Mouse (Mus musculus): ENCODE results near the gene Jarid2. TPM values are rescaled to one million over a fixed set of nuclear protein-coding genes. Genes with fewer than 3 reads are reported as not detected.
"Not testable (repeated sequence)": the region's sequence is repeated elsewhere in the genome, so short reads cannot be mapped to it uniquely, and the experiment has no call there.

Gene Jarid2
- polyA plus RNA-seq, 1 experiment = 0.74 TPM

- H3K27me3 ChIP-seq (ENCODE audit: control insufficient read depth) = no peaks in the 10 kb centered on the region
- TF ChIP-seq GATA1 (IDR thresholded peaks at IDR 0.05; ENCODE audit: low read length) (no peak), TAL1 (IDR thresholded peaks at IDR 0.05; ENCODE audit: low read length) (no peak)
- H3K36me3 ChIP-seq (ENCODE audit: control insufficient read depth) = no peaks in the 10 kb centered on the region
- H3K9me3 ChIP-seq (ENCODE audit: control insufficient read depth, low read length) = no peaks in the 10 kb centered on the region
- peaks cover 4% of the 10 kb centered on the region for H3K4me1 ChIP-seq (ENCODE audit: control insufficient read depth)
- H3K4me3 ChIP-seq (replicated peaks) = no peak overlapping the region
These were observed 110.9 kb downstream of the Jarid2 start for GRCm38 (mm10) chr13:44839866-44840835.

DNA sequence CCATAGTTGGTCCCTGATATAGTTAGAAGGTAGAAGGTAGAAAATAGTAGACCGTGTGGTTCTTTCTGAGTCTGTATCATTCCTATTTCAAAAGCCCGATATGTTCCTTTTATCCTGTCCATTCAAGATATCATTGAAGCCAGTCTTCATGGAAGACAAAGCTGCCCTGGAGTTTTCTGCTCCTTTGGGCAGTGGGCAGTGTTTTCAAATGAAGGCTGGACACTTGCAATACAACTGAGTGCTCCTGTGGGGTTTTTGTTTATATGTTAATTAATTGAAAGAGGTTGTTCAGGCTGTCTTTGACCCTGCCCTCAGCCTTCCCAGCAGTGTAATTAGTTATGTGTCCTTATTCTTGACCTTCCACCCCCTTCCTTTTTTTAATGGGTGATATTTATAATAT, 122.2 kb downstream of the Jarid2 start:
- H3K36me3 ChIP-seq (ENCODE audit: control insufficient read depth) = peaks cover 2% of the 10 kb centered on the region; the same call in 1 of the 2 replicates
- no peak overlapping the region for H3K4me3 ChIP-seq (replicated peaks)
- TF ChIP-seq TAL1 (IDR thresholded peaks at IDR 0.05; ENCODE audit: low read length) (no peak), GATA1 (IDR thresholded peaks at IDR 0.05; ENCODE audit: low read length) (no peak)
- H3K9me3 ChIP-seq (ENCODE audit: control insufficient read depth, low read length) = no peaks in the 10 kb centered on the region
- H3K4me1 ChIP-seq (ENCODE audit: control insufficient read depth) = no peaks in the 10 kb centered on the region
- no peaks in the 10 kb centered on the region for H3K27me3 ChIP-seq (ENCODE audit: control insufficient read depth)

GRCm38 (mm10) chr13:44852024-44852423, 122.8 kb downstream of the Jarid2 start:
- H3K27me3 ChIP-seq (ENCODE audit: control insufficient read depth) = no peaks in the 10 kb centered on the region
- no peaks in the 10 kb centered on the region for H3K4me1 ChIP-seq (ENCODE audit: control insufficient read depth)
- H3K4me3 ChIP-seq (replicated peaks) = no peak overlapping the region
- no peaks in the 10 kb centered on the region for H3K9me3 ChIP-seq (ENCODE audit: control insufficient read depth, low read length)
- TF ChIP-seq TAL1 (IDR thresholded peaks at IDR 0.05; ENCODE audit: low read length) (no peak), GATA1 (IDR thresholded peaks at IDR 0.05; ENCODE audit: low read length) (no peak)
- H3K36me3 ChIP-seq (ENCODE audit: control insufficient read depth) = peaks cover 2% of the 10 kb centered on the region; the same call in 1 of the 2 replicates

GRCm38 (mm10) chr13:44865566-44865965, 136.3 kb downstream of the Jarid2 start:
- no peaks in the 10 kb centered on the region for H3K9me3 ChIP-seq (ENCODE audit: control insufficient read depth, low read length)
- TF ChIP-seq TAL1 (IDR thresholded peaks at IDR 0.05; ENCODE audit: low read length) (no peak), GATA1 (IDR thresholded peaks at IDR 0.05; ENCODE audit: low read length) (no peak)

DNA sequence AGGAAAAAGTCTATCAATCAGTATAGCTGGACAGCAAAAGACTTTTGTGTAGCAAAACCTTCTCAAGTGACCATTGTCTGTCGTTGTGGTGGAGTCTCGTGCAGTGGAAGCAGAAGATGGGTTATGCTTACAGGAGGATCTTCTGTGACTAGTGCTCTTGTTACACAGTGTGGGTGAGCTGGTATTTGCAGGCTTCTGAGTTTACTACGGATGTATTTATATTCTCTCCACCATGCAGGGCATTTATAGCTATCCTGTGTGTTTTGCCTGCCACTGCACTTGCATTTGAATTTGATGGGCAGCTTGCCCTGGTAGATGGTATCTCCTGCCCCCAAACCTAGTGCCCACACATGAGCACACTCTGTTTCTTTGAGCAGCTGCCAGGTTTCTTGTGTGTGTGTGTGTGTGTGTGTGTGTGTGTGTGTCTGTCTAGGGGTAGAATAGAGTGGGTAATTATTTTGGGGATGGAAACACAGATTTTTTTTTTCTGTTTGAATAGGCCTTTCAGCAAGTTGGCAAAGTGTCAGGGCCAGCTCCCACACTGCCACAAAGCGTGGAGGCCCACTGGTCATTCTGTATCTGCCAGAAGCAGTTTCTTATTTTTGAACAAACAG, 138.9 kb downstream of the Jarid2 start:
- no peaks in the 10 kb centered on the region for H3K4me1 ChIP-seq (ENCODE audit: control insufficient read depth)
- no peaks in the 10 kb centered on the region for H3K27me3 ChIP-seq (ENCODE audit: control insufficient read depth)
- H3K4me3 ChIP-seq (replicated peaks) = no peak overlapping the region
- no peaks in the 10 kb centered on the region for H3K9me3 ChIP-seq (ENCODE audit: control insufficient read depth, low read length)
- TF ChIP-seq GATA1 (IDR thresholded peaks at IDR 0.05; ENCODE audit: low read length) (no peak), TAL1 (IDR thresholded peaks at IDR 0.05; ENCODE audit: low read length) (no peak)
- no peaks in the 10 kb centered on the region for H3K36me3 ChIP-seq (ENCODE audit: control insufficient read depth)

More at GRCm38 (mm10) chr13:44865566-44865965, 136.3 kb downstream of the Jarid2 start:
- no peaks in the 10 kb centered on the region for H3K4me1 ChIP-seq (ENCODE audit: control insufficient read depth)
- no peaks in the 10 kb centered on the region for H3K36me3 ChIP-seq (ENCODE audit: control insufficient read depth)
- H3K4me3 ChIP-seq (replicated peaks) = no peak overlapping the region
- H3K27me3 ChIP-seq (ENCODE audit: control insufficient read depth) = no peaks in the 10 kb centered on the region

DNA sequence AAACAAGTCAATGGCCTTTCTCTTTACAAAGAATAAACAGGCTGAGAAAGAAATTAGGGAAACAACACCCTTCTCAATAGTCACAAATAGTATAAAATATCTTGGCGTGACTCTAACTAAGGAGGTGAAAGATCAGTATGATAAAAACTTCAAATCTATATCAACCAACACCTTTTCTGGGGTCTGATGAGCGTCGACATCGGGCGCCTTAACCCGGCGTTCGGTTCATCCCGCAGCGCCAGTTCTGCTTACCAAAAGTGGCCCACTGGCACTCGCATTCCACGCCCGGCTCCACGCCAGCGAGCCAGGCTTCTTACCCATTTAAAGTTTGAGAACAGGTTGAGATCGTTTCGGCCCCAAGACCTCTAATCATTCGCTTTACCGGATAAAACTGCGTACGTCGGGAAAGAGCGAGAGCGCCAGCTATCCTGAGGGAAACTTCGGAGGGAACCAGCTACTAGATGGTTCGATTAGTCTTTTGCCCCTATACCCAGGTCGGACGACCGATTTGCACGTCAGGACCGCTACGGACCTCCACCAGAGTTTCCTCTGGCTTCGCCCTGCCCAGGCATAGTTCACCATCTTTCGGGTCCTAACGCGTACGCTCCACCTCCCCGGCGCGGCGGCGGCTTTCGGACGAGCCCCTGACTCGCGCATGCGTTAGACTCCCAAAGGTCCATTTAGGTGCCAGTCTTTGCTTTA, 140.3 kb downstream of the Jarid2 start:
- H3K4me1 ChIP-seq (ENCODE audit: control insufficient read depth); H3K9me3 ChIP-seq (ENCODE audit: control insufficient read depth, low read length); H3K36me3 ChIP-seq (ENCODE audit: control insufficient read depth); H3K4me3 ChIP-seq (replicated peaks); H3K27me3 ChIP-seq (ENCODE audit: control insufficient read depth): not testable (repeated sequence)

- peaks cover 8% of the 10 kb centered on the region for H3K36me3 ChIP-seq (ENCODE audit: control insufficient read depth)
- no peaks in the 10 kb centered on the region for H3K27me3 ChIP-seq (ENCODE audit: control insufficient read depth)
- TF ChIP-seq TAL1 (IDR thresholded peaks at IDR 0.05; ENCODE audit: low read length) (no peak), GATA1 (IDR thresholded peaks at IDR 0.05; ENCODE audit: low read length) (no peak)
- no peak overlapping the region for H3K4me3 ChIP-seq (replicated peaks)
- H3K4me1 ChIP-seq (ENCODE audit: control insufficient read depth) = no peaks in the 10 kb centered on the region
- H3K9me3 ChIP-seq (ENCODE audit: control insufficient read depth, low read length) = no peaks in the 10 kb centered on the region
These were observed 147.5 kb downstream of the Jarid2 start for GRCm38 (mm10) chr13:44876799-44877198.

GRCm38 (mm10) chr13:44881001-44881400, 151.7 kb downstream of the Jarid2 start:
- H3K4me3 ChIP-seq (replicated peaks) = no peak overlapping the region
- no peaks in the 10 kb centered on the region for H3K9me3 ChIP-seq (ENCODE audit: control insufficient read depth, low read length)
- TF ChIP-seq TAL1 (IDR thresholded peaks at IDR 0.05; ENCODE audit: low read length) = no peak
- TF ChIP-seq GATA1 (IDR thresholded peaks at IDR 0.05; ENCODE audit: low read length) = no peak
- H3K27me3 ChIP-seq (ENCODE audit: control insufficient read depth) = no peaks in the 10 kb centered on the region
- no peaks in the 10 kb centered on the region for H3K4me1 ChIP-seq (ENCODE audit: control insufficient read depth)
- peaks cover 3% of the 10 kb centered on the region for H3K36me3 ChIP-seq (ENCODE audit: control insufficient read depth)

- Histone ChIP-seq H3K4me1 (ENCODE audit: control insufficient read depth) (no peaks in the 10 kb centered on the region), H3K27me3 (ENCODE audit: control insufficient read depth) (no peaks in the 10 kb centered on the region), H3K4me3 (replicated peaks) (no peak overlapping the region), H3K9me3 (ENCODE audit: control insufficient read depth, low read length) (no peaks in the 10 kb centered on the region), H3K36me3 (ENCODE audit: control insufficient read depth) (peaks cover 6% of the 10 kb centered on the region)
- TF ChIP-seq TAL1 (IDR thresholded peaks at IDR 0.05; ENCODE audit: low read length) (no peak), GATA1 (IDR thresholded peaks at IDR 0.05; ENCODE audit: low read length) (no peak)
These were observed 156.9 kb downstream of the Jarid2 start for GRCm38 (mm10) chr13:44886221-44886620.

All from erythroblast, embryonic 14.5 days (primary cell).